Comparison of ENCODE assay signal across 9 mouse cellular contexts in the genomic region with DNA sequence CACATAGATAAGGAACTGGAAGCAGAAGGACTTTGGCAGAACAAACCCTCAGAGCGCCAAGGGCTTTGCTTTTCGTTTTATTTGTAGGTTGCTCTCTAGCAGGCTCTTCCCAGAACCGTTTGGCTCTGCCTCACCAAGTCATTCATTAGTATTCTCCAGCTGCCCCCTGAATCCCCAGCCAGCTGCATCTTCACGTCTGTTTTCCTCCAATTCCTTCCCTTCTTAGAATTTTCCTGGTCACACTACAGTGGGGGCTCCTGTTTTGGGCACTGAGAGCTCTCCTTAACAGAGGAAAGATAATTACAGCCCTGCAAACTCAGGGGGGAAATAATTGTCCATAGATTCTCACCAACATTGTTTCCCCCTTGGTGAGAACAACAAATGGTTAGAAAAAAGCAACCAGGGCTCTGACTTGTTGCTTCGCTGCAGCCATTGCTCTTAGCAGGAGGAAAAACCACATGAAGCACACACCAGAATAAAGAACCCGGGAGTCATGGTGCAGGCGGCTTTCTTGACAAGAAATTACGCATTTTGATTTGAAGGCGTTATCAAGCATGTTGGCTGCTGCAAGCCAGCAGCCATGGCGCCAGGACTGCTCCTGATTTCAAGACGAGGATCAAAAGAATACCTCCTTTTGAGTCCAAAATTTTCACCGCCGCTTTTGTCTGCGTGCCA. TPM values are rescaled to one million over a fixed set of nuclear protein-coding genes. Genes with fewer than 3 reads are reported as not detected.
A peak's percentile ranks its signal among the peaks of the same experiment; 100 is the strongest.
DNase-seq lines count a peak whose midpoint lies in the region; ATAC-seq and TF ChIP-seq lines count a peak whose summit lies in the region.
"Had no signal": no experiment of that assay in that cellular context is flagged by ENCODE, and none has a peak within 500 bp of the region (broad histone marks: within the 10 kb centered on the region; RNA-seq: fewer than 3 reads in every experiment).

No protein-coding gene starts in this region.

- DNase-seq in lung, postnatal 36 days = no peak
- peak; percentile 7 to 17 for DNase-seq in heart, postnatal 14 days
- no peak for DNase-seq in thymus, adult 2 months
- DNase-seq: liver, embryonic 13.5 days had no signal

- peaks cover 12% of the 10 kb centered on the region; the same call in 1 of the 2 replicates for H3K36me3 ChIP-seq in lung, embryonic 15.5 days
- H3K36me3 ChIP-seq in forebrain, embryonic 13.5 days (ENCODE audit: poor library complexity, severe bottlenecking) = no peaks in the 10 kb centered on the region
- no peaks in the 10 kb centered on the region for H3K36me3 ChIP-seq in midbrain, embryonic 16.5 days (ENCODE audit: control insufficient read depth, insufficient read depth, low read length)
- H3K36me3 ChIP-seq in thymus, adult 2 months (ENCODE audit: control insufficient read depth, insufficient read depth, low read length) = no peaks in the 10 kb centered on the region
- H3K36me3 ChIP-seq: liver, embryonic 13.5 days had no signal

- no peak overlapping the region for H3K9ac ChIP-seq in lung, embryonic 15.5 days
- peak overlapping the region; percentile 18; the same call in 1 of the 2 replicates for H3K9ac ChIP-seq in forebrain, embryonic 13.5 days
- H3K9ac ChIP-seq in midbrain, embryonic 16.5 days (ENCODE audit: low read depth, low read length) = peak overlapping the region; percentile 3; the same call in 1 of the 2 replicates
- H3K9ac ChIP-seq: liver, embryonic 13.5 days had no signal

- no peak overlapping the region for H3K4me3 ChIP-seq in lung, embryonic 15.5 days
- peak overlapping the region; percentile 24 for H3K4me3 ChIP-seq in forebrain, embryonic 13.5 days
- peak overlapping the region; percentile 3; the same call in 1 of the 2 replicates for H3K4me3 ChIP-seq in midbrain, embryonic 16.5 days (ENCODE audit: low read depth, low read length)
- no peak overlapping the region for H3K4me3 ChIP-seq in thymus, adult 2 months (ENCODE audit: control insufficient read depth, insufficient read depth, low read length)
- H3K4me3 ChIP-seq: liver, embryonic 13.5 days had no signal

- no peak for TF ChIP-seq CTCF in thymus, adult 2 months (IDR thresholded peaks at IDR 0.05; ENCODE audit: borderline replicate concordance, control insufficient read depth, extremely low read depth, insufficient read depth, low read length, poor library complexity)

- peak overlapping the region; percentile 55 for H3K27ac ChIP-seq in lung, embryonic 15.5 days
- peak overlapping the region; percentile 92 for H3K27ac ChIP-seq in forebrain, embryonic 13.5 days
- H3K27ac ChIP-seq in midbrain, embryonic 16.5 days (ENCODE audit: low read length) = peak overlapping the region; percentile 54
- H3K27ac ChIP-seq in thymus, adult 2 months (ENCODE audit: control insufficient read depth, insufficient read depth, low read length) = no peak overlapping the region
- H3K27ac ChIP-seq: liver, embryonic 13.5 days had no signal

- no peaks in the 10 kb centered on the region for H3K9me3 ChIP-seq in lung, embryonic 15.5 days
- no peaks in the 10 kb centered on the region for H3K9me3 ChIP-seq in forebrain, embryonic 13.5 days (replicated peaks)
- no peaks in the 10 kb centered on the region for H3K9me3 ChIP-seq in midbrain, embryonic 16.5 days (replicated peaks; ENCODE audit: control insufficient read depth, low read length, poor library complexity, severe bottlenecking)
- H3K9me3 ChIP-seq: liver, embryonic 13.5 days had no signal

- no peak for ATAC-seq in lung, embryonic 15.5 days (ENCODE audit: borderline replicate concordance, extremely low read depth, low FRiP score, low TSS enrichment)
- peak; percentile 79 for ATAC-seq in forebrain, embryonic 13.5 days
- ATAC-seq in midbrain, embryonic 16.5 days = peak; percentile 88
- no peak for ATAC-seq in erythroblast, adult 5-6 weeks (replicated peaks; ENCODE audit: low FRiP score, poor library complexity, severe bottlenecking)

- intact Hi-C loops in heart, postnatal 14 days (cut with DNase I) = no loop called here

- H3K4me2 ChIP-seq in lung, embryonic 15.5 days = peak overlapping the region; percentile 21; the same call in 1 of the 2 replicates
- H3K4me2 ChIP-seq in forebrain, embryonic 13.5 days = peak overlapping the region; percentile 54
- H3K4me2 ChIP-seq in midbrain, embryonic 16.5 days (ENCODE audit: low read length) = peak overlapping the region; percentile 45
- H3K4me2 ChIP-seq: liver, embryonic 13.5 days had no signal

- no peak for TF ChIP-seq POLR2A in thymus, adult 2 months (IDR thresholded peaks at IDR 0.05; ENCODE audit: control insufficient read depth, extremely low read depth, insufficient read depth, low read length, poor library complexity)

- WGBS in lung, embryonic 15.5 days = 37% methylated on average over 14 of the region's 14 CpGs
- 6% methylated on average over 14 of the region's 14 CpGs for WGBS in forebrain, embryonic 13.5 days
- WGBS in midbrain, embryonic 16.5 days = 8% methylated on average over 14 of the region's 14 CpGs
- WGBS in thymus, adult 2 months = 79% methylated on average over 14 of the region's 14 CpGs

- H3K4me1 ChIP-seq in lung, embryonic 15.5 days = peaks cover 25% of the 10 kb centered on the region
- H3K4me1 ChIP-seq in forebrain, embryonic 13.5 days = peaks cover 50% of the 10 kb centered on the region
- peaks cover 12% of the 10 kb centered on the region for H3K4me1 ChIP-seq in midbrain, embryonic 16.5 days (ENCODE audit: control insufficient read depth, insufficient read depth, low read length)
- no peaks in the 10 kb centered on the region for H3K4me1 ChIP-seq in thymus, adult 2 months (replicated peaks; ENCODE audit: control insufficient read depth, insufficient read depth, low read length)
- H3K4me1 ChIP-seq: liver, embryonic 13.5 days had no signal

- H3K27me3 ChIP-seq in lung, embryonic 15.5 days = no peaks in the 10 kb centered on the region
- no peaks in the 10 kb centered on the region for H3K27me3 ChIP-seq in forebrain, embryonic 13.5 days
- H3K27me3 ChIP-seq in midbrain, embryonic 16.5 days (ENCODE audit: control insufficient read depth, insufficient read depth, low read depth, low read length) = no peaks in the 10 kb centered on the region
- no peaks in the 10 kb centered on the region for H3K27me3 ChIP-seq in thymus, adult 2 months (ENCODE audit: control insufficient read depth, insufficient read depth, low read length)
- H3K27me3 ChIP-seq: liver, embryonic 13.5 days had no signal

RNA-seq across cellular contexts. Expression of a gene that starts 31.2 kb away (rescaled TPM):
- polyA plus RNA-seq in lung, embryonic 15.5 days (2015; fragmentation: Nextera tagmentation; extraction: Ambion mirVana) = 1.3 and 1.6 TPM in 2 replicates
- 0.20 and 0.22 TPM in 2 replicates for polyA plus RNA-seq in forebrain, embryonic 13.5 days (2015; fragmentation: Nextera tagmentation; extraction: Ambion mirVana)
- total RNA-seq in heart, postnatal 14 days (2021) = not detected
- polyA plus RNA-seq in midbrain, embryonic 16.5 days (2015; fragmentation: Nextera tagmentation; extraction: Ambion mirVana) = not detected in 2 replicates
- not detected in 2 replicates for polyA plus RNA-seq in thymus, adult 2 months (2012; rRNA removed)
- not detected in 2 replicates for total RNA-seq in erythroblast, adult 5-6 weeks (2015; ENCODE audit: low replicate concordance)
- not detected in 2 replicates for total RNA-seq in erythroblast, adult 5-6 weeks (2017; ENCODE audit: low replicate concordance)
- polyA plus RNA-seq: liver, embryonic 13.5 days; testis, adult 2 months had no signal

RNA-seq across cellular contexts. Expression of a gene that starts 56.4 kb away (rescaled TPM):
- 12.9 and 15.2 TPM in 2 replicates for polyA plus RNA-seq in lung, embryonic 15.5 days (2015; fragmentation: Nextera tagmentation; extraction: Ambion mirVana)
- polyA plus RNA-seq in forebrain, embryonic 13.5 days (2015; fragmentation: Nextera tagmentation; extraction: Ambion mirVana) = 14.8 and 15.1 TPM in 2 replicates
- total RNA-seq in heart, postnatal 14 days (2021) = 10 to 100 TPM; 12.0 to 15.3 TPM
- 19.2 and 21.6 TPM in 2 replicates for polyA plus RNA-seq in midbrain, embryonic 16.5 days (2015; fragmentation: Nextera tagmentation; extraction: Ambion mirVana)
- polyA plus RNA-seq in thymus, adult 2 months (2012; rRNA removed) = 7.4 and 9.3 TPM in 2 replicates
- total RNA-seq in erythroblast, adult 5-6 weeks (2015; ENCODE audit: low replicate concordance) = 3.6 and 6.3 TPM in 2 replicates
- total RNA-seq in erythroblast, adult 5-6 weeks (2017; ENCODE audit: low replicate concordance) = 2.5 and 3.9 TPM in 2 replicates

Comparison
In these comparisons a context has a peak if more than half of its experiments do, and no peak if none do; other contexts are left out.
1. ATAC-seq: peak in forebrain, embryonic 13.5 days (single experiment) and midbrain, embryonic 16.5 days (single experiment); none in lung, embryonic 15.5 days (single experiment) and erythroblast, adult 5-6 weeks (single experiment).
2. H3K4me3 ChIP-seq: peak in forebrain, embryonic 13.5 days (single experiment) and midbrain, embryonic 16.5 days (single experiment); none in lung, embryonic 15.5 days (single experiment) and thymus, adult 2 months (single experiment).
3. DNase-seq: peak in heart, postnatal 14 days (2 of 2); none in lung, postnatal 36 days (single experiment) and thymus, adult 2 months (single experiment).
4. Peak in every context shown above with its lines, with median percentiles within 50 percentile points of each other: H3K4me2 ChIP-seq.